Mouse (Mus musculus): Measurements from ENCODE around the gene D130043K22Rik.

Gene D130043K22Rik

DNA sequence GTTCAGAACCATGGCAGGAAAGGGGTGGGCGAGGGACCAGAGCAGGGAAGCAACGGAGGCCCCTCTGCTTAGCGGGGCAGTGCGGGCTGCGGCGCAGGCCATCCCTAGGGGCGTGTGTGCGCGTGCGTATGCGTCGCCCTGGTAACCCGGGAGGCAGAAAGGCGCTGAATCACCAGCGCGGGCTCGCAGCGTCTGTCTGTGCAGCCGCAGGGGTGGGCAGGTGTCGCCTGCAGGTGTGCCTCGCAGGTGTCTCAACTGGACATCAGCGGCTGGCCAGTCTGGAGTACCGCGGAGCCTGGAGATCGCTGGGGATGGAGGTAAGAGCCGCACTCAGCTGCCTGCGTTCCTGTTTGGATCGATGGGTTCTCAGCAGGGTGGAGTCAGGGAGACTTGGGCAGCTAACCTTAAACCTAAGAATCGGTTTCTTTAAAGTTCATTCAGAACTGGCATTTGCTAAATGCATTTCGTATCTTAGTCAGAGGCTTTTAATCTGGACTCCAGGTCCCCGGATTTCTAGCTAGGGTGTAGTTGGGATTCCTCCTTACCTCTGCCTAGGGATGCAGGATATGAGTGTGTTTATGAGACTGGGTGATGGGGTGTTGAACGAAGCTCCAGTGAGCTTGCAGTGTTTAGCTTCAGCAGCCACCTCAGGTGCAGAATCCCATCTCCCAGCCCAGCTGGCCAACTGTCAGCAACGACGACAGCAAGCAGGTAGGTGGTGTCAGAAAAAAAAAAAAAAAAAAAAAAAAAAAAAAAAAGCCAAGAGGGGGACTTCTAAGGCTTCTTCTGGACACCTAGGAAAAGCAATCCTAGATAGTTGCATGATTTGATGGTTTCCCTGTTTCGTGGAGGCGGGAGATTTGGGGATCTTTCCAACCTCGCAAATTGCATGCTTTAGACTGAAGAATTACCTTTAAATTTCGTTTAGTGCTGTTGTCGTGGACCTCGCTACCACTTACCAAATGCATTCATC lies at the start of gene D130043K22Rik:
Gene D130043K22Rik (plus strand): TSS at position 153 of the 973 bp plus-strand sequence.
- DNase-seq (ENCODE audit: low spot score in 2 of 2), result peak; percentile 67 to 69

DNA sequence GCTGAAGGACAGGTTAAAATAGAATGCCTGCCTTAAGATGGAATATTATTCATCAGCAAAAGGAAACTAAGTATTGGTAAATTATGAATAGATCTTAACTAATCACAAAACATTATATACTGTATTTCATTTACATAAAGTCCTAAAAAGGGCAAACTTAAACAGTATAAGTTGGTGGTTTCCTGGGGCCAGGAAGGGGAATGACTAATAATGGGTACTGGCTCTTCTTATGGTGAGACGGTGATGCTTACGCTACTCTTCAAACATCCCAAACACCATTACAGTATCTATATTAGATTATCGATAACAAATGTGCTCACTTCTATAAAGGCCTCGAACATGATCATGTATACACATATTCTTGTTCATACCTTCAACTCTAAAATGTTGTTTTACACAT lies 46.2 kb upstream of the D130043K22Rik start:
- DNase-seq (ENCODE audit: low spot score in 2 of 2), result no peak

GRCm38 (mm10) chr13:24799378-24799777 lies 45.6 kb upstream of the D130043K22Rik start:
- DNase-seq (ENCODE audit: low spot score in 2 of 2), result no peak

DNA sequence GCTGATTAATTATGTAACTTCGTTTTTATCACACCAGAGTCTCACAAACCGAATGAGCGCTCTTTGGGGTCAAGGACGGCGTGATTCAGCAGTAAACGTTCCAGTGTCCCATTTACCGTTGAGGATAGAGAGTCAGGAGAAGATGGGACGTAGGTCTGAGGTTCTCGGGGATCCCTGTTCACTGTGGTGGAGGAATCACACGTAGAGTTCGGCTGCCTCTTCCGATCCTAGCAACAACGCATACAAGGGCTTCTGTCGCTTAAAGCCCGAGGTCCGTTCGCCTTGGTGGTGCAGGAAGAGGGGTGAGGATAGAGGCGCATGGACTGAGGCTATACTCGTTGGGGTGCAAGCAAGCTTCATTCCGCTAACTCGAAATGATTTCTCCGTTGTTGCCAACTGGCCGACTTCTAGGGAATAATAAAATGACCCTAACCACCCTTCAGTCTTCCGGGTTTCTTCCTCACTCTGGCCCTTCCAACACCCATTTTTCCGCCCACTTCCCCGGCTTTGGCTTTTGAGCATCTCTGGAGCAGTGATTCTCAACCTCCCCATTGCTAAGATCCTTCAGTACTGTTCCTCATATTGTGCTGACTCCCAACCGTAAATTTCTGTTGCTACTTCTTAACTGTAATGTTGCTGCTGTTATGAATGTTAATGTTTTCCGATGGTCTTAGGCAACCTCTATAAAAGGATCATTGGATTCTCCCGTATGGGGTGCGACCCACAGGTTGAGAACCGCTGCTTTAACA lies 44.8 kb upstream of the D130043K22Rik start:
- peak in 1 of 2 experiments; percentile 28 for DNase-seq (ENCODE audit: low spot score in 2 of 2)

DNA sequence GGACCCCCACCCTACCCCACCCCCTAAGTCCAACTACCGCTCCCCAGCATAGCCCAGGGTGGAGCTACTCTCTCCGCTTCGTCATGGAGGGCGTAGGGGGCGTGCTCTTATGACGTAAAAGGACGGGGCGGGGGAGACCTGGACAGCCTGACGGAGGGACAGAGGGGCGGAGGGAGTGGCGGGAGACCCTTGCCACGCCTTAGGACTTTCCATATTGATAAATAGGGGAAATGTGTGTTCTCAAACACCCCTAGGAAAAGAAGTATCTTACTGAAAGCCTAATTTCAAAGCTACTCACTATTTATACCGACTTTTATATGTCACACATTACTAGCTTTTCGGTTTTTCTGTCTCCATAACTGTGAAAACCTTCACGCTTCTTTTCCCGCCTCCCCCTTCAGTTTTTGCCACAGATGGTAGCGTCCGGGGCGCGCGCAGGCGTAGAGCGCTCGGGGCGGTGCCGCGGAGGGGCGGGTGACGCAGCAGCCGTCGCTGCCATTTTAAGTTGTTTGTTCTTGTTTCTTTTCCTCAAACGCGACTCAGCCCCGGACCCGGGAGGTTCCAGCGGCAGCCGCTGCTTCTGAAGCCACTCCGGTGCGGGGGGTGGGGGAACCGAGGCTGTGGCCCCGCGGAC lies 44.1 kb upstream of the D130043K22Rik start:
- peak; percentile 93 to 96 for DNase-seq (ENCODE audit: low spot score in 2 of 2)

GRCm38 (mm10) chr13:24801308-24801921 lies 43.5 kb upstream of the D130043K22Rik start, which contains the start of gene BC005537:
Gene BC005537, plus strand, starts transcription at chr13:24801657.
- DNase-seq (ENCODE audit: low spot score in 2 of 2), result peak; percentile 14 to 26

DNA sequence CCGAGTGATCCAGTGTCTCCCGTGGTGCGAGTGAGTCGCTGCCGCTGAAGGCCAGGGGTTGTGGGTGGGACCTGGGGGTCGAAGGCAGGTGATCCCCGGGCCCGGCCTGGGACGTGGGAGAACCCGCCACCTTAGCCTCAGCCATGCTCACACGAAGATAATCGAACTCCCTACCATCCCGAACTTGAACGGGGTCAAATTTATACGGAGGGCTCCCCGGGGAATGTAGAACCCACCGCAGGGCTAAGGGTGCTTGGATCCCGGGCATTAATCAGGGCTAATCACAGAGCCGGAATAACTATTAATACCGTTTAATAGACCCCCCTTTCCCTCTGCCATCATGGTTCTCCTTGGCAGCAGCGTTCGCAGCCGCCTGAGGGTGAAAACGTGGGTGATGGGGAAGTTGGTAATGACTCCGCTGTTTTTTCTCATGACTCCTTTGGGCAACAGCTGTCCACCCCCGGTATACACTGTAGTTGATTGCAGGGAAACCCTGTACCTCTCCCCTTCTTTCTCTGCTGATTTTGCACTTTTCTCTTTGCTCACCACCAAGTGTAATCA lies 42.7 kb upstream of the D130043K22Rik start:
- peak in 1 of 2 experiments; percentile 11 for DNase-seq (ENCODE audit: low spot score in 2 of 2)

DNA sequence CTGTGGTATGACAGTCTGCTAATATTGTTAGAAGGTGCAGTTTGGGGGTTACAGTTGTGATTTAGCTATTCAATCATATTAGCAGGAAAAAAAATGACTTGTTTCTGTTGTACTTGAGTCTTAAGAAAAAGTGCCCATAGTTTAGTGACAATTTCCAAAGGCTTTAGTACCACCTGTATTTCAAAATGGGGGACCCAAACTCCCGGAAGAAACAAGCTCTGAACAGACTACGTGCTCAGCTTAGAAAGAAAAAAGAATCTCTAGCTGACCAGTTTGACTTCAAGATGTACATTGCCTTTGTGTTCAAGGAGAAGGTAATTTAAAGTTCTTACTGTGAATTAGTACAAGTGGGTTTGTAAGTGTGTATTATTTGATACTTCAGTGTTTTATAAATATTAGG lies 41.7 kb upstream of the D130043K22Rik start:
- no peak for DNase-seq (ENCODE audit: low spot score in 2 of 2)

DNA sequence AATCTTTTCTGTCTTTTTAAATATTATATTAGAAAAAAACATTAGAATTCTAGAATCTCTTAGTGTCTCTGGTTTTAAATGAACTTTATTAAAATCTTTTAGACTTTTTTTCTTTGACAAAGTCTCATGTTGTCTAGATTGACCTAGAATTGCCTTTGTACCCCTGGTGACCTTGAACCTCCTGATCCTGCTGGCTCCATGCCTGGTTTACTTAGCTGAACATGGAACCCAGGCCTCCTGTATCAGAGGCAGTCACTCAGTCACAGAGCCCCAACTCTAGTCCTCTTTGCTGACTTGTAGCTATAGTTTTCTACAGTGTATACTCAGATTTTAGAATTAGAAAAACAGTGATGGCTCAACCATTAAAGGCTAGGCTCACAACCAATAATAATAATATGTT lies 38.9 kb upstream of the D130043K22Rik start:
- DNase-seq (ENCODE audit: low spot score in 2 of 2), result no peak

DNA sequence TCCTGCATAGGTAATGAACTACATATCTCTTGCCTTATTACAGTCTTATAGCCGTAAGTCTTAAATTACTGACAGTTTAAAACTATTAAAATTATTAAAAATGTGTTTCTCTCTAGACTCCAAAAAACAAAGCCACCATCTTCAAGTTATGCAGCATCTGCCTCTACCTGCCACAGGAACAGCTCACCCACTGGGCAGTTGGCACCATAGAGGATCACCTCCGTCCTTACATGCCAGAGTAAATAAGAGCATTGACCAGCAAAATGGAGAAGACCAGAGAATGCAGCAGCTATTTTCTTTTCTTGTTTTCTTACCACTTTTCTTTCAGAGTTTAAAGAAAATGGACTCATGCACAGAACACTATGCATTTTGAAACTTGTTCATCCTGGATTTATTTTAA lies 32.4 kb upstream of the D130043K22Rik start:
- no peak for DNase-seq (ENCODE audit: low spot score in 2 of 2)

GRCm38 (mm10) chr13:24814616-24815015 lies 30.3 kb upstream of the D130043K22Rik start:
- no peak for DNase-seq (ENCODE audit: low spot score in 2 of 2)

- no peak for DNase-seq (ENCODE audit: low spot score in 2 of 2)
Measured at GRCm38 (mm10) chr13:24816125-24817092, 28.5 kb upstream of the D130043K22Rik start.

- no peak for DNase-seq (ENCODE audit: low spot score in 2 of 2)
Measured at GRCm38 (mm10) chr13:24819931-24820330, 25.0 kb upstream of the D130043K22Rik start.

DNA sequence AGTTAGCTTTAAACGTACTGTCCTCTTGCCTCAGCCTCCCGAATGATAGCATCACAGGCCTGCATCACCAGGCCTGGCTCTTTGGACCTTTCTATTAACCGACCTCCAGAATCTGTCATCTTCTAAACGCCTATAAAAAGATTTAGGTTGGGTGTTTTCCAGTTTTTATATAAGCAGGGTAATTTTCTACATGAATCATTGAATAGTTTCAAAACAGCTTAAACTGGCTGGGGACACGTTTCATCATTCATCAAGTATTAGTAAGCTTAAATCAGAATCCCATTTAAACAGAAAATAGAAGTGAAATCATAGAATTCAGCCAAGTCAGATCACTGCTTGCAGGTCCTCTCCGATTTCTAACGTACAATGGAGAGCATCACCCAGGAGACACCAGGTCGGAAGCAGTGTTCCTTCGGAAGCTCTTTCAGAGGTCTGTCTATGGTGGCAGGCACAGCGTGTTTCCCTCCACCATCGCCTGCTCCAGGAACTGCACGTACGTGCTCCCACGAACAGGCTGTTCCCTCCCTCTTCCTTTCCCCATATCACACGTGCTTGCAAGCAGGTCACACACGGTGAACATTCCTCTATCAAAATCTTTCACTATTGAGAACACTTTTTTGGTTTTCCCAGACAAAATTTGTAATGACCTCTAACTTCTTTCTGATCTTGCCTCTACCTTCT lies 22.1 kb upstream of the D130043K22Rik start:
- DNase-seq (ENCODE audit: low spot score in 2 of 2), result no peak

- no peak for DNase-seq (ENCODE audit: low spot score in 2 of 2)
Measured at GRCm38 (mm10) chr13:24824647-24825046, 20.3 kb upstream of the D130043K22Rik start.

DNA sequence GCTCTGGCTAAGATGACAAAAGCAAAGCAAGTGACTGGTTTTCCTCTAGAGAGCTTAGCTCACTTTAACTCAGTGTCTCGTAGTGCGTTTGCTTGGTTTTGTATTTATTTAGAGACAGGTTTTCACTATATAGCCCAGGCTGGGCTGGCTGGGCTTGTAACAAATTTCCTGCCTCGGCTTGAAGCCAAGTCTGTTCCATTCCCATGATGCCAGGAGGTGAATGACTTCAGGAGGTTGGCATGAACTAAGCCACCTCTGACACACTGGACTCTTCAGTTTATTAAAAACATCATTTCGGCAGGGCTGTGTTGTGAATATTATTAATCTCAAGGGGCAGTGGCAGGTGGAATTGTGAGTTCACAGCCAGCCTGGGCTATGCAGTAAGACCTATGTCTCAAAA lies 19.3 kb upstream of the D130043K22Rik start:
- no peak for DNase-seq (ENCODE audit: low spot score in 2 of 2)

GRCm38 (mm10) chr13:24826116-24826515 lies 18.8 kb upstream of the D130043K22Rik start:
- no peak for DNase-seq (ENCODE audit: low spot score in 2 of 2)

GRCm38 (mm10) chr13:24830756-24831352 lies 14.1 kb upstream of the D130043K22Rik start:
- no peak for DNase-seq (ENCODE audit: low spot score in 2 of 2)
